Mouse (Mus musculus): ENCODE results near the gene Snd1. TPM values are rescaled to one million over a fixed set of nuclear protein-coding genes. Genes with fewer than 3 reads are reported as not detected.

Gene Snd1
- polyA plus RNA-seq, 1 experiment from 2014 or later: 64.8 TPM

DNA sequence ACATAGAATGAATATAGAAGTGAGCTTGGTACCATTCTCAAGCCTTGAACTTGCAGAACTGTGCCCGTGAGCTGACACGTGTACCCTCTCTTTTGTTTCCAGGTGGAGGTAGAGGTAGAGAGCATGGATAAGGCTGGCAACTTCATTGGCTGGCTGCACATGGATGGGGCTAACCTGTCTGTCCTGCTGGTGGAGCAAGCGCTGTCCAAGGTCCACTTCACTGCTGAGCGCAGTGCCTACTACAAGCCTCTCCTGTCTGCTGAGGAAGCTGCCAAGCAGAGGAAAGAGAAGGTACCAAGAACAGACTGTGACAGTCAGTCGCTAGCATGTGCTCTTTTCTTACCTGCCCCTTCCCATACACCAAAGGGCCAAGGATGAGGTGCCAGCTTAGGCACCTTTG lies 399.8 kb downstream of the Snd1 start:
- no peak overlapping the region for H3K27ac ChIP-seq
- H3K36me3 ChIP-seq (ENCODE audit: inconsistent target): peaks cover 33% of the 10 kb centered on the region; the same call in 1 of the 2 replicates
- no peaks in the 10 kb centered on the region for H3K79me2 ChIP-seq (ENCODE audit: inconsistent target)
- no peak overlapping the region for H3K4me3 ChIP-seq (ENCODE audit: inconsistent target)
- WGBS (ENCODE audit: missing documents): 97% methylated on average over 5 of the region's 5 CpGs

GRCm38 (mm10) chr6:28875333-28875732 lies 400.4 kb downstream of the Snd1 start:
- H3K36me3 ChIP-seq (ENCODE audit: inconsistent target): peaks cover 33% of the 10 kb centered on the region; the same call in 1 of the 2 replicates
- H3K79me2 ChIP-seq (ENCODE audit: inconsistent target): no peaks in the 10 kb centered on the region
- WGBS (ENCODE audit: missing documents): 100% methylated on average over 1 of the region's 1 CpGs
- H3K27ac ChIP-seq: no peak overlapping the region
- no peak overlapping the region for H3K4me3 ChIP-seq (ENCODE audit: inconsistent target)

DNA sequence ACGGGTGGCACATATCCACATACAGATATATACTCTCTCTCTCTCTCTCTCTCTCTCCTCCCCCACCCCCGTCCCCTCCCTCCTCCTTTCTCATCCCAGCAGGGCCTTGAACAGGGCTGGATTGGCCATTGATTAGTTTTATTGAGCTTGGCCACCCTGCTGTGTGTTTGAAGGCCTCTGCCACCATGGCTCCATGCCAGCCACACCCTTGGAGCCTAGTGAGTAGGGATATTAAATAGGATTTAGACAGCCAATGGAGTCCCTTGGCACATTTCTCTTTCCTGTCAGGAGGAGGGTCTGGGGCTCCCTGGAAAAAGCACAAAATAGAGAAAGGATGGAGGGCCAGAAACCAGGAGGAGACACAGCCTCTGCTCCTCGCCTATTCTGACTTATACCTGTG lies 401.6 kb downstream of the Snd1 start:
- no peak overlapping the region for H3K27ac ChIP-seq
- H3K36me3 ChIP-seq (ENCODE audit: inconsistent target): peaks cover 33% of the 10 kb centered on the region; the same call in 1 of the 2 replicates
- H3K4me3 ChIP-seq (ENCODE audit: inconsistent target): no peak overlapping the region
- H3K79me2 ChIP-seq (ENCODE audit: inconsistent target): no peaks in the 10 kb centered on the region
- 81% methylated on average over 3 of the region's 3 CpGs for WGBS (ENCODE audit: missing documents)

GRCm38 (mm10) chr6:28877945-28878666 lies 403.2 kb downstream of the Snd1 start:
- Histone ChIP-seq H3K27ac (no peak overlapping the region), H3K36me3 (ENCODE audit: inconsistent target) (peaks cover 39% of the 10 kb centered on the region), H3K79me2 (ENCODE audit: inconsistent target) (no peaks in the 10 kb centered on the region), H3K4me3 (ENCODE audit: inconsistent target) (no peak overlapping the region)
- WGBS (ENCODE audit: missing documents): 79% methylated on average over 7 of the region's 7 CpGs

DNA sequence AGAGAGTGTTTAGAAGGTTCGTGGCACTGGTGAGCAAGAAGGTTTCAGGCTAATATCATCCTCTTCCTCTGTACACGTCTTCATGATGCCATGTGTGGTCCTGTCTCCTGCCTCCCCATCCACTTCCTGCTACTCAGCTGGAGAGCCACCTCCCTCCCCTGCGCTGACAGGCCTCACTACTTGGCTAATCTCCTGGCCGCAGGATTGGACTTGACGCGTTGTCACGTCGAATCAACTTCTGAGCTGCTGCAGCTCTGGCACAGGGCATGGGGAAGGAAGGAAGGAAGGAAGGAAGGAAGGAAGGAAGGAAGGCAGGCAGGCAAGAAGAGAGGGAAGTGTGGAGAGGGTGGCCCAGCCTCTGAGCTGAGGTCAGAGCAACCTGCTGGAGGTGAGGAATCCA lies 404.4 kb downstream of the Snd1 start:
- Histone ChIP-seq H3K4me3 (ENCODE audit: inconsistent target) (no peak overlapping the region), H3K27ac (no peak overlapping the region), H3K79me2 (ENCODE audit: inconsistent target) (no peaks in the 10 kb centered on the region), H3K36me3 (ENCODE audit: inconsistent target) (peaks cover 51% of the 10 kb centered on the region)
- 82% methylated on average over 8 of the region's 8 CpGs for WGBS (ENCODE audit: missing documents)

DNA sequence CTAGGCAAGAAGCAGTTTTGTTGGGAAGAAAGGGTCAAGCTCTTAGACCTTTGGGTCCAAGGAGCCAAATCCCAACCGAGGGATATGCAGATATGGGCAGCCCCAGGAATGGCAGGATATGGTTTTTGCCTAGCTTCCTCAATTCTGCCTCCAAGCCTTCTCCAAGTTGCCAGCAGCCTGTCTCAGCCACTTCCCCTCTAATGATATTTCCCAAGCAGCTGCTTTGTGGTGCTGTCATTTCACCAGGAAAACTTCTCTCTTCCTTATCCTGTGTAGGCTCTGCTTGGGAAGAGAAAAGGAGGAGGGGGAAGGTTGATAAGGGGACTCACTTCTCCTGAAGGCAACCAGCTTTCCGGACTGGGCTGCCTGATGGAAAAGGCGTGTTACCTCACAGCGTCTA lies 406.0 kb downstream of the Snd1 start:
- H3K36me3 ChIP-seq (ENCODE audit: inconsistent target): peaks cover 49% of the 10 kb centered on the region
- no peaks in the 10 kb centered on the region for H3K79me2 ChIP-seq (ENCODE audit: inconsistent target)
- no peak overlapping the region for H3K4me3 ChIP-seq (ENCODE audit: inconsistent target)
- H3K27ac ChIP-seq: no peak overlapping the region
- 72% methylated on average over 4 of the region's 4 CpGs for WGBS (ENCODE audit: missing documents)

DNA sequence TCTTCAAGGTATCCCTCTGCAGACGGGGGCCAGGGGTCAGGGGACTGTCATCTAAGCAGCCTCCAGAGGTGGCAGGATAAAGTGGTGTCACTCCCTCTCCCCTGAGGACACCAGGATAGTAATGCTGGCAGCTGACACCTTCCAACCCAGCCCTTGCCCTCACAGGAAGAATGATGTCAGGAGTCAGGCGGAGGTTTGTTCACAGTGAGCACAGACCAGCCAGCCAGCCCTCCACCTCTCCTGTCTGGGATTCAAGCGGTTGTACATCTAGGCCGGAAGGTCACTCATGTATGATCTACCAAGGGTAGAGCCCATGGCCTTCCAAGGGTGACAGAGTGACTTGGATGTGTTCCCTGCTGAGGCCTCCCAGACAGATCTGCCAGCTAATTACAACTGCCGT lies 408.6 kb downstream of the Snd1 start:
- peaks cover 57% of the 10 kb centered on the region for H3K36me3 ChIP-seq (ENCODE audit: inconsistent target)
- no peaks in the 10 kb centered on the region for H3K79me2 ChIP-seq (ENCODE audit: inconsistent target)
- WGBS (ENCODE audit: missing documents): 97% methylated on average over 5 of the region's 5 CpGs
- no peak overlapping the region for H3K4me3 ChIP-seq (ENCODE audit: inconsistent target)
- H3K27ac ChIP-seq: no peak overlapping the region

DNA sequence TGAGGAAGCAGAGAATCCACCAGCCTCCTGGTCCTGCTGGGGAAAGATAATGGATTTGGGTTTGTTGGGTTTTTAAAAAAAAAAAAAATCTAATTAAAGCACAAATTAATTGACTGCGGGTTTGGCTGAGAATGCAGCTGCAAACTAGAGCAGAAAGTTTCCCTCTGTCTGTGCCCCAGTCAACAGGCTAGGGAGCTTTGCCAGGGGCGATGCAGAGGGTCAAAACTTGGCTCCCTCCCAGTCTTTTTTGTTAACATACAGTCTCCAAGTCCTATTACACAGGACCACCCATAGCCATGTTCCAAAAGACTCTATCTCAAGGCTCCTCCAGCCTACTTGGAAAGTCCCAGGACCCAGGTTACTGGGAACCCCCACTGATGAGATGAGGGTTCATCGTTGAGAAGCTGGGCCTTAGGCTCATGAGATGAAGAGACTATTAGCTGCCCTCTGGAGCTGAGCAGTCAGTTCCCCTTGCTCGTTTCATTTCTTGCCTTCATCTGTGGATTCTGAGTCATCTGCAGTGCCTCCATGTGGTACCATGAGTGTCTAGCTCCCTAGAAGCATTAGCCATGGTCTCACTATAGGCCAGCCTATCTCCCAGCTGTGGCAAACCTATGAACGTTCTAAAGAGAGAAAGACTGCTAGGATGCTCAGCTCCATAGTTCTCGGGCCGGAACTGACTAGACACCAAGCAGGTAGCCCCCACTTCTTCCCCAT lies 411.9 kb downstream of the Snd1 start:
- Histone ChIP-seq H3K27ac (no peak overlapping the region), H3K36me3 (ENCODE audit: inconsistent target) (peaks cover 85% of the 10 kb centered on the region), H3K4me3 (ENCODE audit: inconsistent target) (no peak overlapping the region), H3K79me2 (ENCODE audit: inconsistent target) (no peaks in the 10 kb centered on the region)
- WGBS (ENCODE audit: missing documents): 87% methylated on average over 7 of the region's 7 CpGs

DNA sequence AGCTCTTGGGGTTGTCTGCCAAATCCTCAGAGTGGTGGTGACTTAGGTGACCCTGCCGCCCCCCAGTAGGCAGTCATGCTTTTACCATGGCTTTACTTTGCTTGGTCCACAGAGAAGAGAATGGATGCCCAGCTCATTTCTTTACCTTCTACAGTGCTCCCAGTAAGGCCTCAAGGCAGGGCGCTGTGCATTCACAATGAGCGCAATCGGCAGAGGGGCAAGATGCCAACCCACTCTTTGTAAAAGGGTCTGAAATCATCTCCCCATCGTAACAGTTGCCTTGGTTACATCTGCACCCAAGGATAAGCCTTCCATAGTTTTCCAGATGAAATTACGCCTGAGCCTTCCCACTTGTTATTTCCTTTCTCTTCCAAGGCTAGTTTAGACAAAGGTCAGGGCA lies 415.5 kb downstream of the Snd1 start:
- Histone ChIP-seq H3K36me3 (ENCODE audit: inconsistent target) (peaks cover 57% of the 10 kb centered on the region), H3K79me2 (ENCODE audit: inconsistent target) (no peaks in the 10 kb centered on the region), H3K27ac (no peak overlapping the region), H3K4me3 (ENCODE audit: inconsistent target) (no peak overlapping the region)
- WGBS (ENCODE audit: missing documents): 98% methylated on average over 6 of the region's 6 CpGs

- no peak overlapping the region for H3K27ac ChIP-seq
- no peak overlapping the region for H3K4me3 ChIP-seq (ENCODE audit: inconsistent target)
- no peaks in the 10 kb centered on the region for H3K79me2 ChIP-seq (ENCODE audit: inconsistent target)
- 94% methylated on average over 9 of the region's 9 CpGs for WGBS (ENCODE audit: missing documents)
- peaks cover 48% of the 10 kb centered on the region for H3K36me3 ChIP-seq (ENCODE audit: inconsistent target)
Measured at GRCm38 (mm10) chr6:28891480-28891879, 416.5 kb downstream of the Snd1 start.

DNA sequence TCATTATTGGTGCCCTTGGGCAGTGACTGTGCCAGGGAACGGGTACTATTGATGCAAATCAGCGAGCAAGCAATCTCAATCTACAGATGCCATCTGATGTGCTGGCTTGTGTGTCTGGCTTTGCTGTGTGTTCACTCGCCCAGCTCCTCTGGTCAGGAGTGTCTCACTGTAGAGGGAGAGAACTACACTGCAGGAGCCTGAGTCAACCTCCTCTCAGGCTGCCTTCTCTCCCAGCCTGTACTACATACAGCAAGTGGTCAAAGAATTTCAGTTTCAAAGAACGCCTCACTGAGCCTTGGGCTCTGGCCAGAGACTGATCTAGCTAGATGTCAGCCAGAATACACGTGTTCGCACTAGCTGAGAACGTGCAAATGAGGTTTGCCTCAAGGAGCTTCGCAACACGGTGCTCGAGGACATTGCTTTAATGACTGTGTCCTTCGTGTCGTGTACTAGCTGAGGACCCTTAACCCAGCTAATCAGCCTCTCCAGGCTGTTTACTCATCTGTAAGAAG lies 420.1 kb downstream of the Snd1 start:
- 92% methylated on average over 12 of the region's 12 CpGs for WGBS (ENCODE audit: missing documents)

DNA sequence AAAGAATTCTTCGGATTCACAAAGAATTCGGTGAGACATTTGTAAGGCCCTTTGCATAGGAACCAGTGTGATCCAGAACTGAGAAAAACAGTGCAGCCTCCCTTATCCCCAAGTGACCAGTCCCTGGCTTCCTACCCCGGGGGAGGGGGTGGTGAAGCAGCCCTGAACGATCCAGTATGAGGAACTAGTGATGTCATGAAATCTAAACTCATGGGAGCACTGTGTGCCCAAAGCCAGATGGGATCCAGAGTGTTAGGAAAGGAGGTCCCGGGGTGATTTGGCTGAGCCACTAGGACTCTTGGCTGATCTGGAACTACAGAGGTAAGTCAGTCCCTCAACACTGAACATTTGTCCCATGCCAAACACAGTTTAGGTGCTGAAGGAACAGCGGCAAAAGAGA lies 420.8 kb downstream of the Snd1 start:
- H3K36me3 ChIP-seq (ENCODE audit: inconsistent target): peaks cover 10% of the 10 kb centered on the region; the same call in 1 of the 2 replicates
- WGBS (ENCODE audit: missing documents): 76% methylated on average over 6 of the region's 6 CpGs
- no peak overlapping the region for H3K4me3 ChIP-seq (ENCODE audit: inconsistent target)

More for the DNA sequence above, 420.1 kb downstream of the Snd1 start:
- Histone ChIP-seq H3K79me2 (ENCODE audit: inconsistent target) (no peaks in the 10 kb centered on the region), H3K27ac (no peak overlapping the region), H3K4me3 (ENCODE audit: inconsistent target) (no peak overlapping the region), H3K36me3 (ENCODE audit: inconsistent target) (peaks cover 17% of the 10 kb centered on the region; the same call in 1 of the 2 replicates)

GRCm38 (mm10) chr6:28896762-28897320 lies 421.9 kb downstream of the Snd1 start:
- no peak overlapping the region for H3K27ac ChIP-seq
- H3K4me3 ChIP-seq (ENCODE audit: inconsistent target): no peak overlapping the region
- WGBS (ENCODE audit: missing documents): 80% methylated on average over 5 of the region's 5 CpGs
- no peaks in the 10 kb centered on the region for H3K36me3 ChIP-seq (ENCODE audit: inconsistent target)
- no peaks in the 10 kb centered on the region for H3K79me2 ChIP-seq (ENCODE audit: inconsistent target)

More for the DNA sequence above, 420.8 kb downstream of the Snd1 start:
- no peaks in the 10 kb centered on the region for H3K79me2 ChIP-seq (ENCODE audit: inconsistent target)
- no peak overlapping the region for H3K27ac ChIP-seq

- no peaks in the 10 kb centered on the region for H3K79me2 ChIP-seq (ENCODE audit: inconsistent target)
- WGBS (ENCODE audit: missing documents): 51% methylated on average over 11 of the region's 11 CpGs
- no peak overlapping the region for H3K27ac ChIP-seq
Measured at GRCm38 (mm10) chr6:28897326-28898085, 422.6 kb downstream of the Snd1 start.

More at GRCm38 (mm10) chr6:28897326-28898085, 422.6 kb downstream of the Snd1 start:
- no peaks in the 10 kb centered on the region for H3K36me3 ChIP-seq (ENCODE audit: inconsistent target)
- H3K4me3 ChIP-seq (ENCODE audit: inconsistent target): no peak overlapping the region

Data from macrophage (primary cell).